Mouse (Mus musculus) heart, embryonic 15.5 days (tissue): Measurements from ENCODE around the gene Ubiad1. TPM values are rescaled to one million over a fixed set of nuclear protein-coding genes. Genes with fewer than 3 reads are reported as not detected.

Source experiments
- ATAC-seq: fragments of 200-750 bp; cut with Nextera tagmentation; replicated peaks from 2 replicates; pipeline ENCODE4 v1.8.0; 2017; ENCODE audit warnings: low read depth, moderate TSS enrichment; ENCODE audit not compliant: insufficient number of reproducible peaks, insufficient read depth, low FRiP score
- H3K27ac ChIP-seq: fragments of 300-500 bp; sonication (generic); 2 replicates; pipeline ENCODE4 v1.5.1; 2015; ENCODE audit warnings: mild to moderate bottlenecking, inconsistent platforms
- H3K27me3 ChIP-seq: fragments of 300-500 bp; sonication (generic); 2 replicates; pipeline ENCODE4 v1.6.1; 2015; ENCODE audit warnings: inconsistent platforms
- H3K36me3 ChIP-seq: fragments of 300-500 bp; sonication (generic); 2 replicates; pipeline ENCODE4 v1.6.1; 2015; ENCODE audit warnings: mild to moderate bottlenecking, inconsistent platforms
- H3K4me1 ChIP-seq: fragments of 300-500 bp; sonication (generic); replicated peaks from 2 replicates; pipeline ENCODE4 v1.6.1; 2015; ENCODE audit warnings: inconsistent platforms
- H3K4me2 ChIP-seq: fragments of 300-500 bp; sonication (generic); 2 replicates; pipeline ENCODE4 v1.6.1; 2015; ENCODE audit warnings: inconsistent platforms, mild to moderate bottlenecking, moderate library complexity
- H3K4me3 ChIP-seq: fragments of 300-500 bp; sonication (generic); 2 replicates; pipeline ENCODE4 v1.5.1; 2015; ENCODE audit warnings: mild to moderate bottlenecking, inconsistent platforms
- H3K9ac ChIP-seq: fragments of 300-500 bp; sonication (generic); 2 replicates; pipeline ENCODE4 v1.6.1; 2015; ENCODE audit warnings: mild to moderate bottlenecking, inconsistent platforms
- H3K9me3 ChIP-seq: fragments of 300-500 bp; sonication (generic); replicated peaks from 2 replicates; pipeline ENCODE4 v1.6.1; 2016; ENCODE audit warnings: inconsistent platforms
- WGBS: fragments of 180-500 bp; shearing (Covaris S2); methylation state at CpG from one replicate; pipeline ENCODE4 v1.1.7; 2015; ENCODE audit warnings: mixed read lengths; 5-methylcytosine and 5-hydroxymethylcytosine counted together
- polyA plus RNA-seq: library from polyadenylated mRNA; unstranded; fragments of >200 nt; fragmentation: Nextera tagmentation; extraction: Ambion mirVana; gene quantifications from 2 replicates; pipeline ENCODE4 v1.2.1, GENCODE M21; 2015

The Ubiad1 gene
- polyA plus RNA-seq, 1 experiment from 2014 or later, result 19.5 TPM

GRCm38 (mm10) chr4:148429121-148429520, 15.4 kb downstream of the Ubiad1 start:
- Histone ChIP-seq H3K4me3 (no peak overlapping the region), H3K27ac (no peak overlapping the region), H3K9ac (no peak overlapping the region), H3K4me2 (no peak overlapping the region), H3K36me3 (0 out of 2 replicates have a peak, but pooled peaks cover 4% of the 10 kb centered on the region), H3K9me3 (no peaks in the 10 kb centered on the region), H3K4me1 (no peaks in the 10 kb centered on the region), H3K27me3 (no peaks in the 10 kb centered on the region)
- no peak for ATAC-seq
- 83% methylated on average over 11 of the region's 11 CpGs for WGBS

GRCm38 (mm10) chr4:148428544-148428943, 16.0 kb downstream of the Ubiad1 start:
- Histone ChIP-seq H3K4me2 (no peak overlapping the region), H3K4me3 (no peak overlapping the region), H3K9me3 (no peaks in the 10 kb centered on the region), H3K27ac (no peak overlapping the region), H3K9ac (no peak overlapping the region), H3K4me1 (no peaks in the 10 kb centered on the region), H3K27me3 (no peaks in the 10 kb centered on the region), H3K36me3 (0 out of 2 replicates have a peak, but pooled peaks cover 4% of the 10 kb centered on the region)
- WGBS, result 73% methylated on average over 5 of the region's 5 CpGs
- ATAC-seq, result no peak

DNA sequence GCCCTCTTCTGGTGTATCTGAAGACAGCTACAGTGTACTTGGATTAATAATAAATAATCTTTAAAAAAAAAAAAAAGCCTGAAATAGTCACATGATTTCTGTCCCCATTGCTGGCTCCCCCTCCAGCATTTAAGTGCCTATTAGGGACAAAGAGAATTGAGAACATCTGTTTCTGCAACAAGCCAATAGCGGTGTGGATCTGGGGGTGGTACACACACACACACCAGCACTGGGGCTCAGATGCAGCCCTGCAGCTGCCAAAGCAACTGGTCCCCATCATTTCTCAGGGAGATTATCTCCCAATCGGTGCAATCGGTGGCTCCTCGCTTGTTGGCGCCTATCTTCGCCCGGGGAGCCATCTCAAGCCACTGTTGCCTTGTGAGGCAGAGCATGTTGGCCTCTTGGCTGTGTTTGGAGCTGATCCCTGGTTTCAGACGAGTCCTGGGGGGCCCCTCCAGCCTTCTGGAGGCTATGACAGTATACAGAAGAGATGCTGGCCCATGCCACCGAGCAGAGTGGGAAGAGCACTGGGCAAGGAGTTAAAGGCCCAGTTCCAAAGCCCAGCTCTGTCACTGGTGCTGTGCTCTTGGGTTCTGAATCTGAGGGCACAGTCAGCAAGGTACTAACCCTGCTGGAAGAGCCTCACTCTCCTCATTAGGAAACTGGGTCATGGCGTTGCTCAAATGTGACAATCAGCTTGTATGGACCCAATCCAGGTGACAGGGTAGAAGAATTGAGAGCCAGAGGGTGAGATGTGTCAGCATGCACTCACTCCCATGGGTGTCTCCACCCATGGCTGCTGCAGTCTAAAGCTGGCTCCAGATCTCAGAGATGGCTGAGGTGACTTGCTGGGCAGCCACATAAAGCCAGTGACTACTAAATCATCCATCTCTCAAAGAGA, 17.4 kb downstream of the Ubiad1 start:
- Histone ChIP-seq H3K9me3 (no peaks in the 10 kb centered on the region), H3K27ac (no peak overlapping the region), H3K4me1 (no peaks in the 10 kb centered on the region), H3K27me3 (no peaks in the 10 kb centered on the region), H3K9ac (no peak overlapping the region), H3K4me3 (no peak overlapping the region), H3K4me2 (no peak overlapping the region), H3K36me3 (0 out of 2 replicates have a peak, but pooled peaks cover 4% of the 10 kb centered on the region)
- ATAC-seq, result no peak
- 76% methylated on average over 10 of the region's 10 CpGs for WGBS

GRCm38 (mm10) chr4:148417559-148417958, 27.0 kb downstream of the Ubiad1 start:
- H3K27me3 ChIP-seq, result peaks cover 47% of the 10 kb centered on the region
- no peak overlapping the region for H3K9ac ChIP-seq
- no peak overlapping the region for H3K27ac ChIP-seq
- ATAC-seq, result no peak
- H3K36me3 ChIP-seq, result no peaks in the 10 kb centered on the region
- 56% methylated on average over 6 of the region's 6 CpGs for WGBS
- no peaks in the 10 kb centered on the region for H3K9me3 ChIP-seq
- H3K4me2 ChIP-seq, result no peak overlapping the region
- H3K4me1 ChIP-seq, result no peaks in the 10 kb centered on the region
- H3K4me3 ChIP-seq, result no peak overlapping the region

DNA sequence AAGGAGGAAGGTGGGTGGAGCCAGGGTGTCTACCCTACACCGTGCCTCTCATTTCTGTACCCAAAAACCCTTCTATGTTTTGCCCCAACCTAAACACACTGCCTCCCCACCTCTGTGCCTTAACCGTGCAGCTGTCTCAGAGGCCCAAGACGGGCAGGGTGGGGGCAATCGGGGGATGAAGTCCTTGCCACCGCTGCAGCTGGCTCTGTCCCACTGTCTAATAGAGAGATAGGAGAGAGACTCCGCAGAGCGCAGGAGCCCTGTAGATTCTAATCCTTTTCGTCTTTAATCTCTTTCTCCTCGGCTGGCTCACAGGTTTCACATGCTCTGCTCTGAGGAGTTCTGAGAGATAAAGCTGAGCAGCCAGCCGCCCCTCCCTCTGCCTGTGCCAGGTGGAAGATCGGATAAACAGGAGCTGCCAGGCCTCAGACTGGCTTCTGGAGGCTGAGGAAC, 27.5 kb downstream of the Ubiad1 start:
- no peak overlapping the region for H3K4me3 ChIP-seq
- no peak overlapping the region for H3K4me2 ChIP-seq
- no peaks in the 10 kb centered on the region for H3K4me1 ChIP-seq
- no peak overlapping the region for H3K9ac ChIP-seq
- no peak overlapping the region for H3K27ac ChIP-seq
- WGBS, result 27% methylated on average over 11 of the region's 11 CpGs
- ATAC-seq, result no peak
- H3K27me3 ChIP-seq, result peaks cover 47% of the 10 kb centered on the region
- H3K9me3 ChIP-seq, result no peaks in the 10 kb centered on the region
- no peaks in the 10 kb centered on the region for H3K36me3 ChIP-seq

- Histone ChIP-seq H3K4me3 (no peak overlapping the region), H3K27me3 (peaks cover 51% of the 10 kb centered on the region), H3K36me3 (no peaks in the 10 kb centered on the region), H3K4me1 (no peaks in the 10 kb centered on the region), H3K9me3 (no peaks in the 10 kb centered on the region), H3K4me2 (no peak overlapping the region), H3K27ac (no peak overlapping the region), H3K9ac (no peak overlapping the region)
- no peak for ATAC-seq
- WGBS, result 14% methylated on average over 16 of the region's 16 CpGs
These were observed 29.0 kb downstream of the Ubiad1 start for GRCm38 (mm10) chr4:148415575-148415974.

DNA sequence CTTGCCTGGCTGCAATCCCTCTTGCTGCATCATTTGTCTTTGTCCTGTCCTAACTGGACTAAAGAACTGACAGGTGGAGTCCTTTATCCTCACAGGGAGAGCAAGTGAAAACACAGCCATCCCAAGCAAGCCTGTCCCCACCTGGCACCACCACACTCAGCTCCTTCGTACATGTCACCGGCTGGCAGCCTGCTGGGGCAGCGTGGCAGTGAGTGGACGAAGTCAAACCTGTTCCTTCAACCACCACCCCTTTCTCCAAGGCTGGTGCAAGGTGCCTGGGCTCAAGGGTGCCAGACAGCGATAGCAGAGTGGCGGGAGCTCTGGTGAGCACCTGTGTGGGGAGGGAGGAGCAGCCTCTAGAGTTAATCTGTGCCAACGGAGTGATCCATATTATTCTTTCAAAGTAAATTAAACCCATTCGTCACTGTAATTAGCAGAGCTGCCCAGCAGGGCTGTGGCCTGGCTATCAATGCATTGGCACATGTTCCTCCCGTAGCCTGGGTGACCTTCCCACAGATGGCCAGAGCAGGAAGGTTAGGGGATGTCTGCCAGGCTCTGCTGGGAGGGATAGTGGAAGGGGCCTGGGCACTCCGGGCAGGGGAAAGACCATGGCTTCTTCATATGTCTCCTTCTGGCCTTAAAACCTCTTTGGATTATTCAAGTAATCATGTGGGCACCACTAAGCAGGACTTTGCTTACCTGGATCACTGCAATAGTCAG, 36.2 kb downstream of the Ubiad1 start:
- no peak overlapping the region for H3K9ac ChIP-seq
- peaks cover 55% of the 10 kb centered on the region for H3K27me3 ChIP-seq
- no peaks in the 10 kb centered on the region for H3K9me3 ChIP-seq
- no peak overlapping the region for H3K4me3 ChIP-seq
- no peak overlapping the region for H3K4me2 ChIP-seq
- WGBS, result 71% methylated on average over 10 of the region's 10 CpGs
- no peak for ATAC-seq
- no peaks in the 10 kb centered on the region for H3K36me3 ChIP-seq
- no peak overlapping the region for H3K27ac ChIP-seq
- H3K4me1 ChIP-seq, result peaks cover 12% of the 10 kb centered on the region

DNA sequence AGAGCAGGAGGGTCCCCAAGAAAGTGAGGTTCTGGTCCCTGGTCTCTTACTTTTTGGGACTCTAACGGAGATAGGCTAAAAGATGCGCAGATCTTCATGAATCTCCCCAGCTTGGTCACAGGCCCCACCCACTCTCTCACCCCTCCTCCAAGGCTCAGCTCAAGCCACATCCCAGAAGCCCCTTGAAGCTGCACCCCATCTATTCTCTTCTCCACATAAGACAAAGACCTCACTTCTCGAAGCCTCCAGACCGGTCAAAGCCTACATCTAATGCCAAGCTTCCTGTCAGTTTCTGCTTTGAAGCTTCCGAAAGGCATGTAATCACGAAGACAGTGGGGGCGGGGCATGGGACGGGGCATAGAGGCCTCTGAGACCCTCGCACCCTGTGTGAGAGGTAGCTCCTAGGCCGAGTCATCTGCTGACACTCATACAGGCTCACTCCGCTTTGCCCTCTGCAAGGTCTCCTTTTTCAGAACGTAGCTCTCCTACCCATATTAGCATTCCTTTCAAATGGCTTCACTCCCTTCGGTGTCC, 39.2 kb downstream of the Ubiad1 start:
- H3K9ac ChIP-seq, result no peak overlapping the region
- H3K27me3 ChIP-seq, result peaks cover 72% of the 10 kb centered on the region
- H3K27ac ChIP-seq, result no peak overlapping the region
- 11% methylated on average over 13 of the region's 13 CpGs for WGBS
- ATAC-seq, result no peak
- H3K4me3 ChIP-seq, result no peak overlapping the region
- H3K9me3 ChIP-seq, result no peaks in the 10 kb centered on the region
- H3K4me1 ChIP-seq, result peaks cover 12% of the 10 kb centered on the region
- no peak overlapping the region for H3K4me2 ChIP-seq
- H3K36me3 ChIP-seq, result no peaks in the 10 kb centered on the region

DNA sequence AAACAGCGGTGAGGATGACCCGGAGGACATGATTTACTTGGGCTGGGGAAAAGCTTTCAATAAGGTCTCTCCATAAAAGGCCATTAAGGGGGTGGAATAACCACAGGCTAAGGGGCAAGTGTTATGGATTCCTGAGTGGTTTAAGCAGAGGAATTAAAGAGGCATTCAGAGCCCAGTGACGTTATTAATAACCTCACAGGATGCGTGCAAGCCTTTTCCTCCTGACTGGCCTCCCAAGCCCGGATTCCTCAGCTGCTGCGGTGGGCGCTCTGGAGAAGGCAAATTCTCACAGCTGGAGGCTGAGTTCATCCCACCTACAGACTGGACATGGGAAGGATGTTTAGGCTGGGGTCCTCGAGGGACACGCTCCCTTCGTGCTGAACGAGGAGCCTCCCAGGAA, 39.8 kb downstream of the Ubiad1 start:
- WGBS, result 11% methylated on average over 11 of the region's 11 CpGs
- no peak for ATAC-seq
- Histone ChIP-seq H3K4me2 (no peak overlapping the region), H3K36me3 (no peaks in the 10 kb centered on the region), H3K9ac (no peak overlapping the region), H3K27ac (no peak overlapping the region), H3K9me3 (no peaks in the 10 kb centered on the region), H3K27me3 (peaks cover 72% of the 10 kb centered on the region), H3K4me1 (peaks cover 12% of the 10 kb centered on the region), H3K4me3 (no peak overlapping the region)

DNA sequence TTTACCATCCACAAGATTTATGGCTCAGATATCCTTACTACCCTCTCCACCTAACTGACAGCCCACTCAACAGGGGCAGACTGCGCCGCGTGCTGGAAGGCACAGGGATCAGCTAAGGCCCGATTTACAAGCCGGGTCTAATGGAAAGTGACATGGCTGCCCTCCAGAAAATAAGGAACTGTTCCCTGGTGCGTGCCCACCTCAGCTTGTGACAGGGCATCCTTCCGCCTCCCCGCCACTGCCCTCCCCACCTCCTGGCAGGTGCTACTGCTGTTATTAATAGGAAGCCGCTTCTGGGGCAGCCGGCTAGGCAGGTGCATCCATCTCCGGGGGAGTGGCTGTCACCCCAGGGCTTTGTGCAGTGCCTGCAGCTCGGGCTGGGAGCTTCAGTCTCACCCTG, 41.2 kb downstream of the Ubiad1 start:
- Histone ChIP-seq H3K9ac (no peak overlapping the region), H3K27me3 (peaks cover 68% of the 10 kb centered on the region), H3K9me3 (no peaks in the 10 kb centered on the region), H3K36me3 (no peaks in the 10 kb centered on the region), H3K27ac (no peak overlapping the region), H3K4me2 (no peak overlapping the region), H3K4me3 (no peak overlapping the region), H3K4me1 (peaks cover 12% of the 10 kb centered on the region)
- 20% methylated on average over 12 of the region's 12 CpGs for WGBS
- ATAC-seq, result no peak

- 62% methylated on average over 9 of the region's 9 CpGs for WGBS
- Histone ChIP-seq H3K4me1 (peaks cover 3% of the 10 kb centered on the region), H3K27ac (no peak overlapping the region), H3K9ac (no peak overlapping the region), H3K36me3 (no peaks in the 10 kb centered on the region), H3K4me2 (no peak overlapping the region), H3K9me3 (no peaks in the 10 kb centered on the region), H3K27me3 (peaks cover 33% of the 10 kb centered on the region), H3K4me3 (no peak overlapping the region)
- ATAC-seq, result no peak
These were observed 45.0 kb downstream of the Ubiad1 start for GRCm38 (mm10) chr4:148399437-148400094.
